Mouse (Mus musculus) liver (tissue): ENCODE measurements at regions not wholly inside any gene's neighbourhood (a gene's known extent, or its start where the extent isn't known, plus 50 kb on each side); places are given as distances from the start of the nearest gene placed in this dataset.

ENCODE experiments used
- DNase-seq: peaks from one replicate; pipeline ENCODE4 v3.0.0-alpha.2; 2020; ENCODE audit warnings: mixed read lengths

GRCm38 (mm10) chr6:31287176-31287575, 111.4 kb upstream of the Mkln1 start:
- no peak for DNase-seq

DNA sequence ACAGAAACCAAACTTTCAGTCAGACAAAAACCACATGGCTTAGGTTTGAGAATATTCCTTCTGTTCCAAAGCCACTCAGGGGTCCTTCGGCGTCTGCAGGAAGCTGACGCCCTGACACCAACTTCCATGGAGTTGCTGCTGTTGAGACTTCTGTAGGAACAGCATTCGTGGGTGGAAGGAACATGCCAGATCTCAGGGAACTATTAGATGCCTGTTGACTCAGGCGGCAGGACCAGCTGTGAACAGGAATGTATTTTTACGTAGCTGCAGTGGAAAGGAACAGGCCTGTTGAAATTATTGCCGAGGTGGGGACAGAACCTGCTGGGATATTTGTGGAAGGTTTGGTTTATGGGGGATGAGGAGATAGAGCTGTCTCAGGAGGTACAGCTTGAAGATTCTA, 110.8 kb upstream of the Mkln1 start:
- no peak for DNase-seq

DNA sequence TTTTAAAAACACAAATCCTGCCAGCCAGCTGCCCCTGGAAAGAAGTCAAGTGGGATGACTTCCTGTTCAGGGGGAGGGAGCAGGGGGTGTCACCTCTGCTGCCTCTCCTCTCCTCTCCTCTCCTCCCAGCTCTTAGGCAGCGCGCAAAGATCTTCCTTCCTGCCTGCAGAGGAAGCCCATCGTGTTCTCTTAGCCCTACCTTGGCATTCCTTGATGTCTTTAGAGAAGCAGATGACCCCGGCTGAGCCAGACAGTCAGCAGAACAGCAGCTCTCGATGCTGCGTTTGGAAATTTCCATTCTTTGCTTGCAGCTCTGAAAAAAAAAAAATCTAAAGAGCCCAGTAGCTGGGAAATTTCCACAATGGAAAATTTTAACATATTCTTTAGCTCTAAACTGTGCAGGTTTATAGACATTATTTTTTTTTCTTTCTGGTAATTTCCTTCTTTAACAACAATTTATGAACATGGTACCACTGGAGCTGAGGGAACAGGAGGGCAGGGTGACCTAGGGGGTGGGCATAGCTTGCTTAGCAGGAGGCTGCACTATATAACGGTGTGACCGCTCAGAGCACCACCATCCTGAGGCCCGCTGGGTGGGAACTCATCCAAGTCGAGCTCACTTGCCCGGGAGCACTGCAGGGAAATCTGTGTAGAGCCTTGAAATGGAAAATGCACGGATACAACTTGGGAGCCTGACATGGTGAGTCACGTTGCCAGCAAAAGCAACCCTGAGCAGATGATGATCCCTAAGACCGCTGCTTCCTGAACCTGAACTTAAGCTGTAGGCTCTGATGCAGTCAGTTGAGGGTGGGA, 109.9 kb upstream of the Mkln1 start:
- DNase-seq, result no peak

GRCm38 (mm10) chr6:31289234-31289486, 109.4 kb upstream of the Mkln1 start:
- DNase-seq, result no peak

DNA sequence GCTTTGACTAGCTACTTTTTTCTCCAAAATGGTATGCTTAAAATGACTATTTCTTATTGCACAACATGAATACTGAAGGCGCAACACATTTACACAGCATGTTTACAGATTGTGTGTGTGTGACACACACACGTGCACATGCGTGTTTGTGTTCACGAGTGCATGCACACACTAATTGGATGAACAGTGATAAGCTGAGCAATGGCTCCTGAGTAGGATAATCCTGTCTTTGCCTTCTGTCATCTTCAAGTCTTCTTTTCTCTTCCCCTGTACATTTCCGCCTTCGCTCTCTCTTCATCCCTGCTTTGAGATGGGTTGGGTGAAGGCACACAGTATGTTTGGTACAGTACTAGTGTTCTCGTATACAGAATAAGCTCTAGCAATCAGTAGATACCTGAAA, 106.5 kb upstream of the Mkln1 start:
- DNase-seq, result no peak

DNA sequence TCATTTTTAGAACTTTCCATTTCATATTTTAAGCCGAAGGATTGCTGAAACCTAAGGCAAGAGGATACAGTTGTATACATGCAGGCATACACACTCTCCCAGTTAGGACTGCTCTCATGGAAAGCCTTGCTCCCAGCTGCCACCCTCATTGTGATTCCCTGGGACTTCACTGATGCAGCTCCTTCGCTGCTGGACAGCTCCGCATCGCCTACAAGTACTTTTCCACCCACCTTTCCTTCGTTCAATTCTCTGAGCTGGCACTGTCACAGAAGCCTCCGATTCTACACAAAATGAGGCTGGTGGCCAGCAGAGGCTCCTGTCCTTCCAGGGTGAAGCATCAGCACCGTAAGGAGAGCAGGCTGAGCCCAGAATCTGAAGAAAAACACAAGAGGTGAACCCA, 105.5 kb upstream of the Mkln1 start:
- DNase-seq, result no peak

- DNase-seq, result no peak
Measured at GRCm38 (mm10) chr6:31299395-31299794, 99.1 kb upstream of the Mkln1 start.

DNA sequence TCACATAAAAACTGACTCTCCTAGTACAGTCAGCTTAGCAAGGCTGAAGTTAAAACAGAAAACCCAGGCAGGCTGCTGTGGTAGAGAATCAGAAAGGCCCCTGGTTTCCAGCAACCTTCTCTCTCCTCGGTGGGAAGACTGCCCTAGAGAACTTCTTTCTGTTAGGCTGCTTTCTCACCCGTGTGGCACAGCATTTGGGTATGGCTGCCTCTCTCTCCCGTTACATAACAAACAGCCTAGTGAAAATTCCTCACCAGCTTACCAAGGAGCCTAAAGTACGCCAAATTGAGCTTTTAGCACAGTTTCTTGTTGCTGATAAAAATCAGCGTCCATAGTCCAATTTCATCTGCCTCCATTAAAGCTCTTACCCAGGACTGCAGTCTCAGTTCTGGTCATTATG, 92.8 kb upstream of the Mkln1 start:
- DNase-seq, result no peak

DNA sequence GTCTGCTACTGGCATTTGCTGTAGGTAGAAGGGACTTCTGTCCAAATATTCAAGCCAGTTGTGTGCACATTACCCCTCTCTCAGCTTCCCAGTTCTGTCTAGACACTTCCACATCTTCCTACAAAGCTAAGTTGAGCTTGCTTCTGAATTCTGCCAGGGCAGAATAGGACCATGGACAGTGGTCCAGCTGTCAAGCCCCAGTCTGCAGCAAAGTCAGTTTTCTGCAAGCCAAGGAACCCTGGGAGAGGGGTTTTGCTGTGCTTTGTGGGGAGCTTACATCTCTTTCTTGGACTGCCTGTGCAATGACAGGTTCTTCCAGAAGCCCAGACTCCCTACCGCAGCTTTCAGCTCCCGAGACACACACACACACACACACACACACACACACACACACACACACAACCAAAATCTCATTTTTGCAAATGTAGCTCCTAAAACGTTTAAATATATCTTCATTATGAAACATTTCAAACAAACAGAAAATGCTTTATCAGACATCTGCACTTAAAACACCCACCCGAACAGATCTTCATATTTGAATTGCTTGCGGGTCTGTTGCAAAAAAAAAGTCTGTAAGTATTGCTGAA, 91.4 kb upstream of the Mkln1 start:
- no peak for DNase-seq

DNA sequence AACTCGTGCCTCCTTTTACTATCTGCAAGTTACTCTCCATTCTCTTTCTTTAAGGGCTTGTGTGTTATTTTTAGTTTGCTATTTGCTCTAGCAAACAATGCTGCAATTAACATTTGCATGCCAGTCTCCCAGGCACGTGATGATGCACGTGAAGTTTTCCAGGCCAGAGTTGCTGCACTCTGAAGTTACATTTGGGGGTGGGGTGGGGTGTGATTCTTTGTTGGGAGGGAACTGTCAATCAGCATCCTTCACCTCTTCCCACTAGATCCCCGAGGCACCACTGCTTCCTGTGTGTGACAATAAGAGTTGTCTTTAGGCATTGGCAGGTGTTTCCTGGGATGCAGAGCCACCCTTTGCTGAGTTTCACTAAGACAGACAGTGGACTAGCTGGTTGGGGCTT, 90.6 kb upstream of the Mkln1 start:
- no peak for DNase-seq

DNA sequence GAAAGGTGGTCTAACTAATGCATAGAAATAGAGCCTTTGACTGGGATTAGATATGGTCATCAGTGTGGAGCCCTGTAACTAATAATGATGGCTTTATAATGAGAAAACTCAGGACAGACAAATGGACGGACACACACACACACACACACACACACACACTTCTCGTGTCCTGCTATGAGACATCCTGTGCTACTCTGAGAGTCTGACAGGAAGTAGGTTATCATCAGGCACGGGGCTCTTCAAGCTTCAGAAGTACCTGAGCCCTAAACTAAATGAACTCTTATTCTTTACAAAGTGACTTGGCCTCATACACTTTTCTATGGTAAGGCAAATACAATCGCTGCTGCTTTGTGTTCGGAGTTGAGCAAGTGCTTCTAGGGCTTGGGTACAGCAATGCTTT, 87.9 kb upstream of the Mkln1 start:
- DNase-seq, result no peak

GRCm38 (mm10) chr6:31313869-31314470, 84.6 kb upstream of the Mkln1 start:
- no peak for DNase-seq

DNA sequence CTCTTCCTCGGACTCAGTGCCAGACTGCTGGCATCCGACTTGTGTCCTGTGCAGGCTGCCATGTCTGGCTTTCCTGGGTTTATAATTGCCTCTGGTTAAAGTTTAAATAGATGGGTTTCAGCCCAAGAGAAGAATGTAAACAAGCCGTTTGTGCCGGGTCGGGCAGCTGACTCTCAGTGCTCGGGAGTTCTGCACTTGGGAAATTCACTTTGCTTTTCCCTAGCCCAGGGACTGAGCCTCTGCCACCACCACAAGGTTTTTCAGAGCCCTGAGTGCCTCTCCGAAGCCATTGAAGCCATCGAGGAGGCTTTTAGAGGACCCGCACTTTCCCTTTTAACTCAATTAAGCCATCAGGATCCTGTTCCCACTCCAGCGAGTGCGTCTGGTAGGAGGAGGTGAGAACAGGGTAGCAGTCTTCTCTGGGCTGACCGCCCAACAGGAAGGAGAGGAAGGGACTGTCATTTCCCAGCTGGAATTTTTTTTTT, 80.8 kb upstream of the Mkln1 start:
- DNase-seq, result peak; percentile 20

DNA sequence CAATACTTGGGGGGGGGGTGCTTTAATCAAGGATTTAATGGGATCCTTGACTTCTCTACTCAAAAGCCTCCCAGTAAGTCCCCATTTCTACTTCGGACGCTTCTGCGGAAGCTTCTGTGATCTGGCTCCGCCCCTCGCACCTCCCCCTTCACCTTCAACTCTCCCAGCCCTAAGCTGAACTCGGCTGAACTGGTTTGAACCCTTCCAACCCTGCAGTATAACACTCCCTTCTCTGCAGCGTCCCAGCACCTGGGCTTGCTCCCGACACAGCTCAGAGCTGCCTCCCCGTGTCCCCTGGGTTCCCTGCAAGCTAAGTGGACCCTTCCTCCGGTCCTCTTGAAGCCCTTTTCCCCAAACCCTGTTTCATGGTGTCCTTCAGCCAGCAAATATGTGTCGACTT, 80.0 kb upstream of the Mkln1 start:
- DNase-seq, result peak; percentile 65

GRCm38 (mm10) chr6:31319431-31319830, 79.1 kb upstream of the Mkln1 start:
- DNase-seq, result no peak

GRCm38 (mm10) chr6:31320141-31320830, 78.2 kb upstream of the Mkln1 start:
- no peak for DNase-seq

DNA sequence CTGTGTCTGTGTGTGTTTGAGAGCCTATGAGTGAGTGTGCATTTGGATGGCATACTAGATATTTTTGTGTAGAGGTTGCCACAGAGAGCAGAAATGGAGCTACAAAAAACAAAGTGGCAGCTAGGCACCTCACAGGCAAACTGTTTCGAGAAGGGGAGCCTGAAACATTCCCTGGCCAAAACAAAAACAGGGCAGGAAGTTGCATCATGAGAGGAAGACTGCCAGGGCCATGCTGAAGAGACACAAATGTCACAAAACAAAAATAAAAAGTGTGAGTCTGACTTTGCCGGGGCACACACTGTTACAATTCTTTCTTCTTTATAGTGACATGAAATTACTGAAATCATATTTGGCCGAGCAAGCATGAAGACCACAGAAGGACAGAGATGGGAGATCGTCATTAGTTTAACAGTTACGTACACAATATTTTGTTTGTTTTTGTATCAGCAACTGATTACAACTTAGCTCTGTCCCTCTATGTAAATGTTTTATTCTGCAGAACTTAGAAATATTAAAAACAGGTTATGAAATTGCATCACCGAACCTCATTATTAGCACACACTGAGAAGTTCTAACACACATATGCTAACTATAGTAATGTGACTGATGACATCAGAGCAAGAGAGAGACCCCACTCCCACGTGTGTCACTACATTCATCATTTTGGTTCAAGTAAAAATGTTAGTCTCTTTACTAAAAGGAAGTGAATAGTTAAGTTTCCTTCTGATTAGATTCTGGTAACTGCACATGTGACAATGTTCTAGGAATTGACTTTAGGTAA, 77.3 kb upstream of the Mkln1 start:
- DNase-seq, result no peak

GRCm38 (mm10) chr6:31321902-31322301, 76.6 kb upstream of the Mkln1 start:
- no peak for DNase-seq

GRCm38 (mm10) chr6:31323228-31324190, 75.0 kb upstream of the Mkln1 start:
- no peak for DNase-seq

- no peak for DNase-seq
Measured at GRCm38 (mm10) chr6:31324717-31325116, 73.8 kb upstream of the Mkln1 start.

- no peak for DNase-seq
Measured at GRCm38 (mm10) chr6:31325621-31326020, 72.9 kb upstream of the Mkln1 start.

GRCm38 (mm10) chr6:31330327-31330726, 68.2 kb upstream of the Mkln1 start:
- no peak for DNase-seq
